In genomic region chrX:101126977-101127376, GRCm38 (mm10) we compare ENCODE assay signal across 1 mouse cellular context.
TF ChIP-seq lines count a peak whose summit lies in the region.

No protein-coding gene starts in this region.

TF ChIP-seq in MEL, 35 proteins besides CTCF, POLR2A, EP300 and RAD21 (continued from another document):
- TF ChIP-seq SMC3 (IDR thresholded peaks at IDR 0.05; ENCODE audit: low read depth, low read length) (no peak), KAT2A (conservative IDR thresholded peaks at IDR 0.05; ENCODE audit: low read depth, low read length) (no peak), TAL1 (IDR thresholded peaks at IDR 0.05; ENCODE audit: low read length) (peak; percentile 88), GABPA (IDR thresholded peaks at IDR 0.05; ENCODE audit: low read depth, low read length) (no peak), MYC (IDR thresholded peaks at IDR 0.05; ENCODE audit: low read depth, low read length) (0 out of 2 replicates have a peak, but pooled peaks have one; percentile 32)
